Mouse (Mus musculus) olfactory bulb, adult 2 months (tissue): ENCODE results near the gene Olr1. TPM values are rescaled to one million over a fixed set of nuclear protein-coding genes. Genes with fewer than 3 reads are reported as not detected.
"Not testable (repeated sequence)": the region's sequence is repeated elsewhere in the genome, so short reads cannot be mapped to it uniquely, and the experiment has no call there.

Experiments
- H3K27ac ChIP-seq: fragments of 200-500 bp; 2 replicates; pipeline ENCODE4 v1.5.1; 2012; ENCODE audit warnings: low read depth, low read length; ENCODE audit not compliant: insufficient read depth
- H3K4me1 ChIP-seq: fragments of 200-500 bp; 2 replicates; pipeline ENCODE4 v1.6.1; 2012; ENCODE audit warnings: low read length; ENCODE audit not compliant: control insufficient read depth, insufficient read depth
- H3K4me3 ChIP-seq: fragments of 200-500 bp; 2 replicates; pipeline ENCODE4 v1.5.1; 2012; ENCODE audit warnings: mild to moderate bottlenecking, low read depth, low read length, moderate library complexity; ENCODE audit not compliant: insufficient read depth
- CTCF ChIP-seq: fragments of 200-500 bp; IDR thresholded peaks from 2 replicates; pipeline ENCODE4 v1.5.1; 2012; ENCODE audit warnings: low read depth, mild to moderate bottlenecking, low read length, moderate library complexity; ENCODE audit not compliant: insufficient read depth
- POLR2A ChIP-seq: fragments of 200-500 bp; IDR thresholded peaks from 2 replicates; pipeline ENCODE4 v1.6.1; 2012; ENCODE audit warnings: mild to moderate bottlenecking, low read depth, low read length, moderate library complexity; ENCODE audit not compliant: insufficient read depth
- WGBS: fragments of 180-500 bp; shearing (Covaris S2); methylation state at CpG from one replicate; pipeline ENCODE4 v1.1.7; 2018; 5-methylcytosine and 5-hydroxymethylcytosine counted together
- polyA plus RNA-seq: library from polyadenylated mRNA; stranded (reverse); fragments of >200 nt; gene quantifications from 2 replicates; pipeline ENCODE4 v1.2.4, GENCODE M21; 2012; ENCODE audit warnings: low replicate concordance; ENCODE audit not compliant: missing spikeins, insufficient read depth, insufficient read length

Gene Olr1
- polyA plus RNA-seq, 1 experiment, result not detected

DNA sequence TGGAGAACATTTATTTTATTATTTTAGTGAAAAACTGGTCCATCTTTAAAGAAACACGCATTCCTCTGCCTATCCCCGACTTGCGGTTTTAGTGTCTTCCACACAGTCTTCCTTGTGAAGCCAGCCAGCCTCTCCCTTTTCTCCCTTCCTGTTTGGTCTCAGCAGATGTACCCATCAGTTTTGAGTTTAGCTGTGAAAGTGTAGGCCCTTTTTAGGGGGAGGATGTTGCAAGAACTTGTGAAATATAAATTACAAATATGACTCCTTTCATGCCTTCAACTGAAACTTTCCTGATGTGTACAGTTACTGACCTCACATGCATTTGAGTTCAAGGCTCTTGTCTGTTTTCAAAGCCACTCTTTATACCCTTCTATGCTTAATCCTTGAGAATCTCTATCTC, 8.1 kb upstream of the Olr1 start:
- Histone ChIP-seq H3K4me1 (no peaks in the 10 kb centered on the region; the same call in 1 of the 2 replicates), H3K27ac (no peak overlapping the region), H3K4me3 (no peak overlapping the region)
- 95% methylated on average over 3 of the region's 3 CpGs for WGBS
- no peak for TF ChIP-seq POLR2A

DNA sequence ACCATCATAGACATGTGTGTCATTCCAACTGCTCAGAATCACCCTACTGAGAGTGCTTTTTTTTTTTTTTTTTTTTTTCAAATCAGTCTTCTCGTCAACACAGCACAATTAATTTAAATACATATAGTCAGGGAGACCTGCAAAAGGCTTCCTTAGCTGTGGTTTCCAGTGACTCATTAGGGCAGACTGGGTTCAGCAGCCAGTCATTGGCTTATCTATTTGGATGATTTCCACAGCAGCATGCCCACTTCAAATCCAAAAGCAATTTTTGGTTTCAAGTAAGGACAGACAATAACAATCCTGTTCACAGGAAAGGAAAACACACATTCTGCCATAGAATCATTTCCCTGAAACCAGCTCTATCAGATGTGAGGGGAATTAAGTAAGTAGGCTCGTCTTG, 7.4 kb upstream of the Olr1 start:
- no peak overlapping the region for H3K4me3 ChIP-seq
- 74% methylated on average over 2 of the region's 2 CpGs for WGBS
- TF ChIP-seq CTCF, result no peak
- TF ChIP-seq POLR2A, result no peak

GRCm38 (mm10) chr6:129513409-129513808, 6.4 kb upstream of the Olr1 start:
- Histone ChIP-seq H3K4me1 (no peaks in the 10 kb centered on the region; the same call in 1 of the 2 replicates), H3K4me3 (no peak overlapping the region), H3K27ac (no peak overlapping the region)
- TF ChIP-seq POLR2A (no peak), CTCF (no peak)
- WGBS, result 53% methylated on average over 1 of the region's 1 CpGs

More for the DNA sequence above, 7.4 kb upstream of the Olr1 start:
- H3K4me1 ChIP-seq, result no peaks in the 10 kb centered on the region; the same call in 1 of the 2 replicates
- no peak overlapping the region for H3K27ac ChIP-seq

DNA sequence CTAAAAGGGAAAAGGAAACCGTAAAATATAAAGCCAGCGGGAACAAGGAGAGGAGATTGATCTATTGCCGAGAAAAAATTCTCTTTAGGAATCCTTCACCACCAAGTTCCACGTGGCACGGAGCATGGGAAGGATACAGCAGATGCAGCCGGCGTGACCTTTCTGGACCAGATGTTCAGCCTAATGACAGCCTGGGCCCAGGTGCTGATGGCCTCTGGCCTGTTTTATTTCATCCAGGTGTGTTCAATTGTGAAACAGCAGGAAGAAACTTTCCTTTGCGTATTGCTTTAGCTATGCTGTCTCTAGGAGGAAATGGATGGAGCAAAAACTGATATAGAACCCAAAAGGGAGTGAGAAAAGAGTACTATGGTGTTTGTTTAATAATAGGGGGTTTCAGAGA, 5.9 kb upstream of the Olr1 start:
- Histone ChIP-seq H3K4me3 (no peak overlapping the region), H3K4me1 (no peaks in the 10 kb centered on the region; the same call in 1 of the 2 replicates), H3K27ac (no peak overlapping the region)
- 81% methylated on average over 8 of the region's 8 CpGs for WGBS
- no peak for TF ChIP-seq POLR2A
- no peak for TF ChIP-seq CTCF

- Histone ChIP-seq H3K4me1 (no peaks in the 10 kb centered on the region; the same call in 1 of the 2 replicates), H3K27ac (no peak within 1 kb of the TSS), H3K4me3 (no peak within 1 kb of the TSS)
- 65% methylated on average over 3 of the region's 3 CpGs for WGBS
- TF ChIP-seq CTCF (no peak), POLR2A (no peak)
These were observed 5.4 kb upstream of the Olr1 start, which contains the start of gene Tmem52b for GRCm38 (mm10) chr6:129512367-129512766. Tmem52b (plus strand) TSS chr6:129512555.

- TF ChIP-seq POLR2A (no peak), CTCF (no peak)
- Histone ChIP-seq H3K4me1 (no peaks in the 10 kb centered on the region), H3K4me3 (no peak overlapping the region), H3K27ac (no peak overlapping the region)
- 79% methylated on average over 6 of the region's 6 CpGs for WGBS
These were observed 3.4 kb upstream of the Olr1 start for GRCm38 (mm10) chr6:129510120-129510911.

GRCm38 (mm10) chr6:129503471-129503870, 3.5 kb downstream of the Olr1 start:
- 84% methylated on average over 2 of the region's 2 CpGs for WGBS
- TF ChIP-seq CTCF (no peak), POLR2A (no peak)
- no peaks in the 10 kb centered on the region for H3K4me1 ChIP-seq
- no peak overlapping the region for H3K27ac ChIP-seq
- no peak overlapping the region for H3K4me3 ChIP-seq

- H3K4me1 ChIP-seq, result not testable (repeated sequence)
- WGBS, result 97% methylated on average over 1 of the region's 1 CpGs
These were observed 7.4 kb downstream of the Olr1 start for GRCm38 (mm10) chr6:129499516-129499915.

GRCm38 (mm10) chr6:129497345-129498218, 9.4 kb downstream of the Olr1 start:
- Histone ChIP-seq H3K27ac (no peak overlapping the region), H3K4me3 (no peak overlapping the region), H3K4me1 (no peaks in the 10 kb centered on the region)
- TF ChIP-seq POLR2A (no peak), CTCF (no peak)
- WGBS, result 80% methylated on average over 3 of the region's 3 CpGs

More at GRCm38 (mm10) chr6:129499516-129499915, 7.4 kb downstream of the Olr1 start:
- not testable (repeated sequence) for H3K4me3 ChIP-seq, H3K27ac ChIP-seq
